Mouse (Mus musculus) forebrain, embryonic 11.5 days (tissue): Measurements from ENCODE around the gene Tm2d1. TPM values are rescaled to one million over a fixed set of nuclear protein-coding genes. Genes with fewer than 3 reads are reported as not detected.
A peak's percentile ranks its signal among the peaks of the same experiment; 100 is the strongest.

Experiments
- ATAC-seq: fragments of 200-750 bp; cut with Nextera tagmentation; replicated peaks from 2 replicates; pipeline ENCODE4 v1.8.0; 2017; ENCODE audit warnings: moderate TSS enrichment; ENCODE audit not compliant: low FRiP score
- DNase-seq: peaks from one replicate; pipeline ENCODE4 v3.0.0-alpha.2; 2017; ENCODE audit warnings: low spot score
- H3K27ac ChIP-seq: fragments of 300-500 bp; sonication (generic); 2 replicates; pipeline ENCODE4 v1.5.1; 2014; ENCODE audit warnings: low read depth, low read length
- H3K27me3 ChIP-seq: fragments of 300-500 bp; sonication (generic); 2 replicates; pipeline ENCODE4 v1.6.1; 2014; ENCODE audit warnings: mild to moderate bottlenecking, low read length, mixed read lengths; ENCODE audit not compliant: control insufficient read depth, insufficient read depth
- H3K36me3 ChIP-seq: fragments of 300-500 bp; sonication (generic); 2 replicates; pipeline ENCODE4 v1.6.1; 2014; ENCODE audit warnings: mild to moderate bottlenecking, low read length, moderate library complexity, mixed read lengths; ENCODE audit not compliant: control insufficient read depth, insufficient read depth
- H3K4me1 ChIP-seq: fragments of 300-500 bp; sonication (generic); replicated peaks from 2 replicates; pipeline ENCODE4 v1.6.1; 2014; ENCODE audit warnings: low read length, mixed read lengths; ENCODE audit not compliant: control insufficient read depth, insufficient read depth
- H3K4me2 ChIP-seq: fragments of 300-500 bp; sonication (generic); 2 replicates; pipeline ENCODE4 v1.6.1; 2014; ENCODE audit warnings: low read depth, mild to moderate bottlenecking, low read length, moderate library complexity, mixed read lengths; ENCODE audit not compliant: severe bottlenecking
- H3K4me3 ChIP-seq: fragments of 300-500 bp; sonication (generic); 2 replicates; pipeline ENCODE4 v1.5.1; 2014; ENCODE audit warnings: low read depth, low read length
- H3K9ac ChIP-seq: fragments of 300-500 bp; sonication (generic); 2 replicates; pipeline ENCODE4 v1.6.1; 2014; ENCODE audit warnings: low read length
- H3K9me3 ChIP-seq: fragments of 300-500 bp; sonication (generic); 2 replicates; pipeline ENCODE4 v1.6.1; 2016; ENCODE audit warnings: low read length, mixed read lengths; ENCODE audit not compliant: control insufficient read depth
- WGBS: fragments of 180-500 bp; shearing (Covaris S2); extraction: QIAGEN DNeasy Blood & Tissue Kit; methylation state at CpG from one replicate; pipeline ENCODE4 v1.1.7; 2014; 5-methylcytosine and 5-hydroxymethylcytosine counted together
- polyA plus RNA-seq: library from polyadenylated mRNA; unstranded; fragments of >200 nt; fragmentation: Nextera tagmentation; extraction: Ambion mirVana; gene quantifications from 2 replicates; pipeline ENCODE4 v1.2.1, GENCODE M21; 2014

Tm2d1 gene
- polyA plus RNA-seq, 1 experiment from 2014 or later, result 80.2 TPM

DNA sequence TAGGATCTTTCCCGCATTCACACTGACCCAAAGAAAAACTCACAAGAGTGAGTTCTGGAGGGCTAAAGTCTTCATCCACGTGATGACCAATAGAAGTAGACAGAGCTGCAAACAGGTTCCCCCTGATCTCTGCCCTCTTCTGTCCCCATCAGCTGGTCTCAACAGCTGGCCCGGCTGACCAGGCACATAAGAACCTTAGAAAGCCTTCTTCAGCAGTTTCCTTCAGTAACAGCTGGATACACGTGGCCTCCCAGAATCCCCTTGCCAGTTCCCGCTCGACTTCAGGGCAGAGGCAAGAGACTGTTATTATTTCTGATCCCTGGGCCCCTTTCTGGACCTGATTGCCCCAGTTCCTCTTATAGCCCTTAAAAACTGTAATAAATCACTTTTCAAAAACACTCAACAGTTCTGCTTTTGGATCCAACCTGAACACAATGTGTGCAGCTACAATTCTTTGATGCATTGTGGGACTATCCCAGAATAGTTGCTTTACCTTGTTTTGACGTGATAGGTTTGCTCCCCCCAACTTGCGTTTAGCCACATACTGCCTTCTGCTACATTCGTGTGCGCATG, 43.0 kb downstream of the Tm2d1 start:
- H3K4me1 ChIP-seq, result no peaks in the 10 kb centered on the region
- H3K4me2 ChIP-seq, result no peak overlapping the region
- DNase-seq (no peak), ATAC-seq (no peak)
- H3K4me3 ChIP-seq, result no peak overlapping the region
- no peak overlapping the region for H3K27ac ChIP-seq
- 89% methylated on average over 10 of the region's 10 CpGs for WGBS
- H3K9ac ChIP-seq, result no peak overlapping the region
- no peaks in the 10 kb centered on the region for H3K27me3 ChIP-seq
- H3K36me3 ChIP-seq, result no peaks in the 10 kb centered on the region
- H3K9me3 ChIP-seq, result no peaks in the 10 kb centered on the region

DNA sequence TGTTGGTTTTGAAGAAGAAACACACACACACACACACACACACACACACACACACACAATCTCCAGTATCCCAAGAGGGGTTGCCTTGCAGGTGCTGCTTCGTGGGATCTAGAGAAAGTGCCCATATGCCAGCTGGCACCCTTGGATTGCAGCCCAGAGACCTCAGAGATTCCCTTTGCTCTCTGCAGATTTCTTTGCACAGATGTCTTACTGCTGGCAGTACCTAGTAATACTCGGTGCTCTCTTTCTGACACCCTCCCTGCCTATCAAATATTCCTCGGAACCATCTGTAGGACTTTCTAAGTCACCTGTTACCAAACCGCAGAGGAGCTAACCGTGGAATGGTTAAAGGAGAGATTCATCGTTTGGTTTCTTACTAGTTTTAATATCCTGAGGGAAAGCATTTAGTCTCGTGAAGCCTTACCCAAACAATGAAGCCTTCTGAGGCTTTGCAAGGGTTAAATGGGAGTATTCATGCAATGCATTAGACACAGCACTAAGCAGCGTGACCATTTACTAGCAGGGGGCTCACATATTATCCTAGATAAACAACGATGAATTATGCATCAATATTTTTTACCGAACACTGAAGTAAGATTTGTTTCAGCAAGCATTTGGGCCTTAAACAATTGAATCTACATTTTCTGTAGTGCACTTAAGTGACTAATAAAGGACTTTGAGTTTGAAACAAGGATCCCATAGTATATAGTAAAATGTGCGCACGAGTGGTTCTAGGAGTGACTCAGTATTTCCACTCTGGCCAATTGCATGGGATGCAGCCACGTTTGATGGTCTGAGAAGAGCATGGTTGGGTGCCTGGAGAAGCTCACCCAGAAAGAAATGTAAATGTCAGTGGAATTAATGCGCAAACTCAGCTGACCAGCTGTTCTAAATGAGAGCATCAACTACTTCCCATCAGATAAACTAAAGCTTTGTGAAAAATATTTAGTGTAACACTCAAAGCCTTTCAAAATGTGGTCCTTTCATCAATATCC, 44.2 kb downstream of the Tm2d1 start:
- no peak overlapping the region for H3K27ac ChIP-seq
- ATAC-seq (no peak), DNase-seq (no peak)
- H3K4me3 ChIP-seq, result no peak overlapping the region
- H3K9me3 ChIP-seq, result no peaks in the 10 kb centered on the region
- no peaks in the 10 kb centered on the region for H3K27me3 ChIP-seq
- H3K4me1 ChIP-seq, result no peaks in the 10 kb centered on the region
- no peak overlapping the region for H3K9ac ChIP-seq
- H3K4me2 ChIP-seq, result no peak overlapping the region
- WGBS, result 79% methylated on average over 14 of the region's 14 CpGs
- H3K36me3 ChIP-seq, result no peaks in the 10 kb centered on the region

GRCm38 (mm10) chr4:98337197-98337596, 45.9 kb downstream of the Tm2d1 start:
- Histone ChIP-seq H3K4me2 (no peak overlapping the region), H3K27ac (no peak overlapping the region), H3K27me3 (no peaks in the 10 kb centered on the region), H3K36me3 (no peaks in the 10 kb centered on the region), H3K4me1 (no peaks in the 10 kb centered on the region), H3K9me3 (no peaks in the 10 kb centered on the region), H3K4me3 (no peak overlapping the region), H3K9ac (no peak overlapping the region)
- no peak for DNase-seq
- 77% methylated on average over 5 of the region's 5 CpGs for WGBS
- ATAC-seq, result no peak

- no peaks in the 10 kb centered on the region for H3K36me3 ChIP-seq
- no peak for DNase-seq
- H3K4me1 ChIP-seq, result no peaks in the 10 kb centered on the region
- no peaks in the 10 kb centered on the region for H3K27me3 ChIP-seq
- no peaks in the 10 kb centered on the region for H3K9me3 ChIP-seq
- ATAC-seq, result no peak
- H3K4me3 ChIP-seq, result no peak overlapping the region
- 86% methylated on average over 8 of the region's 8 CpGs for WGBS
- no peak overlapping the region for H3K9ac ChIP-seq
- H3K4me2 ChIP-seq, result no peak overlapping the region
- H3K27ac ChIP-seq, result no peak overlapping the region
These were observed 47.4 kb downstream of the Tm2d1 start for GRCm38 (mm10) chr4:98335726-98336125.

- H3K9ac ChIP-seq, result peak overlapping the region; percentile 69
- peak; percentile 94 for ATAC-seq
- under 1% methylated on average over 29 of the region's 29 CpGs for WGBS
- peak; percentile 96 for DNase-seq
- peak overlapping the region; percentile 70 for H3K4me2 ChIP-seq
- H3K4me1 ChIP-seq, result peaks cover 11% of the 10 kb centered on the region; the same call in 1 of the 2 replicates
- no peaks in the 10 kb centered on the region for H3K36me3 ChIP-seq
- H3K4me3 ChIP-seq, result peak overlapping the region; percentile 28
- peak overlapping the region; percentile 75 for H3K27ac ChIP-seq
- H3K9me3 ChIP-seq, result no peaks in the 10 kb centered on the region; the same call in 1 of the 2 replicates
- H3K27me3 ChIP-seq, result no peaks in the 10 kb centered on the region
These were observed 60.9 kb downstream of the Tm2d1 start for GRCm38 (mm10) chr4:98322223-98322622.

- H3K4me3 ChIP-seq, result peak overlapping the region; percentile 28
- no peaks in the 10 kb centered on the region; the same call in 1 of the 2 replicates for H3K9me3 ChIP-seq
- peak overlapping the region; percentile 70 for H3K4me2 ChIP-seq
- H3K4me1 ChIP-seq, result peaks cover 11% of the 10 kb centered on the region; the same call in 1 of the 2 replicates
- 2% methylated on average over 18 of the region's 18 CpGs for WGBS
- no peaks in the 10 kb centered on the region for H3K27me3 ChIP-seq
- peak overlapping the region; percentile 69 for H3K9ac ChIP-seq
- peak overlapping the region; percentile 75 for H3K27ac ChIP-seq
- DNase-seq (peak; percentile 64), ATAC-seq (peak; percentile 71)
- no peaks in the 10 kb centered on the region for H3K36me3 ChIP-seq
These were observed 61.6 kb downstream of the Tm2d1 start for GRCm38 (mm10) chr4:98321371-98322111.

DNA sequence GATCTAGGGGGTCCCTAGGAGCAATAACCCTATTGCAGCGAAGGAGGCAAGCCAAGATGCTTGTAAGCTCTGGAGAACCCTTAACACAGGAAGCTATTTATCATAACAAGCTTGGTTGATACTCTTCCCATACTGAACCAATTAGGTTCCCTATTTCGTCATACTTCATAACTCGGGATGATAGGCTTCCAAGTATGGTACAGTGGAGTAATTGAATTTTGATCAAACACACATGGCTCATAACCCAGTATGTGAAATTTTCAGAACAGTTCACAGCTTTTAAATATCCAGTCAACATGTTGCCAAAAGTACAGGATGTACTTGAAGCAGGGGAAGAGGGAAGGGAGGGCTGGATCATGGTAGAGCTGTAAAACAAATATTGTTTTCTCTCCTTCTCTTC, 64.3 kb downstream of the Tm2d1 start:
- H3K9me3 ChIP-seq, result no peaks in the 10 kb centered on the region
- H3K36me3 ChIP-seq, result no peaks in the 10 kb centered on the region
- H3K4me1 ChIP-seq, result peaks cover 11% of the 10 kb centered on the region; the same call in 1 of the 2 replicates
- H3K9ac ChIP-seq, result no peak overlapping the region
- WGBS, result 81% methylated on average over 3 of the region's 3 CpGs
- no peak overlapping the region for H3K4me3 ChIP-seq
- H3K27me3 ChIP-seq, result no peaks in the 10 kb centered on the region
- H3K27ac ChIP-seq, result no peak overlapping the region
- DNase-seq (no peak), ATAC-seq (no peak)
- H3K4me2 ChIP-seq, result no peak overlapping the region

DNA sequence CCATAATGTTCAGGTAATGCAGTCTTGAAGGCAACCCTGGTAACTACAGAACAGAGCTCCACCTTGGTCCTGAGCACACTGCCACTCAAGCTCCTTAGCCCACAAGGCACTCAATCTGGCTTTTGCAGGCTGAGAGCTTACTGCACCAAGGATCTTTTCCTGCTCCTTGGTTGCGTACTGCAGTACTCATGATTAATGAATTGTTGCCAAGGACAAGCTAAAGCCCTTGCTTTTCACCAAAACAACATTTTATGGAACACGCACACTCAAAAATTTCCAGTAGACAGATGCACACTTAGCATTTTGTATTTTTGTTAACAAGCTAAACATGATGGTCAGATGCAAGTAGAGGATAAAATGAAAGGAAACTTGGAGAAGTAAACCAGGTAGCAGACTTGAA, 66.0 kb downstream of the Tm2d1 start:
- H3K4me2 ChIP-seq, result no peak overlapping the region
- no peak overlapping the region for H3K27ac ChIP-seq
- H3K9me3 ChIP-seq, result no peaks in the 10 kb centered on the region
- H3K4me1 ChIP-seq, result peaks cover 11% of the 10 kb centered on the region; the same call in 1 of the 2 replicates
- ATAC-seq, result no peak
- H3K9ac ChIP-seq, result no peak overlapping the region
- WGBS, result 93% methylated on average over 2 of the region's 2 CpGs
- no peak overlapping the region for H3K4me3 ChIP-seq
- no peaks in the 10 kb centered on the region for H3K27me3 ChIP-seq
- no peak for DNase-seq
- no peaks in the 10 kb centered on the region for H3K36me3 ChIP-seq
